Mouse (Mus musculus) gastrocnemius, postnatal 25 days (tissue): Measurements from ENCODE around the gene Foxred1. TPM values are rescaled to one million over a fixed set of nuclear protein-coding genes. Genes with fewer than 3 reads are reported as not detected.

ENCODE experiments used
- total RNA-seq, 2 experiments: library from RNA; stranded (reverse); gene quantifications; 1 replicate in 1 of 2; 2 replicates in 1 of 2; pipeline ENCODE4 v1.2.3; 2021

The Foxred1 gene
- total RNA-seq, 2 experiments from 2014 or later, result 21.5 to 22.1 TPM

Other genes starting within 250 kb of the Foxred1 start
- 1 to 10 TPM; 4.4 to 5.3 TPM for gene St3gal4, start 91.8 kb downstream of the Foxred1 start, total RNA-seq
- gene Dcps, start 35.0 kb downstream of the Foxred1 start, total RNA-seq, result 1 to 10 TPM; 5.9 to 6.7 TPM
- 100 to 1,000 TPM; 156 to 190 TPM for gene Srpr, start 10.9 kb downstream of the Foxred1 start, total RNA-seq
- gene Tirap, start 10.8 kb downstream of the Foxred1 start, total RNA-seq, result 10 to 100 TPM; 14.7 to 20.4 TPM
- gene Fam118b, start 56.8 kb upstream of the Foxred1 start, total RNA-seq, result 10 to 100 TPM; 15.9 to 21.7 TPM
- gene Rpusd4, start 56.8 kb upstream of the Foxred1 start, total RNA-seq, result 1 to 10 TPM; 6.0 to 6.4 TPM
- gene Cdon, start 210.1 kb upstream of the Foxred1 start, total RNA-seq, result 10 to 100 TPM; 13.5 to 16.7 TPM